Mouse (Mus musculus): ENCODE results near the gene Ranbp2. TPM values are rescaled to one million over a fixed set of nuclear protein-coding genes. Genes with fewer than 3 reads are reported as not detected.

Ranbp2 gene
- total and polyA plus RNA-seq, 3 experiments: 45.0 to 56.3 (median 53.4) TPM

DNA sequence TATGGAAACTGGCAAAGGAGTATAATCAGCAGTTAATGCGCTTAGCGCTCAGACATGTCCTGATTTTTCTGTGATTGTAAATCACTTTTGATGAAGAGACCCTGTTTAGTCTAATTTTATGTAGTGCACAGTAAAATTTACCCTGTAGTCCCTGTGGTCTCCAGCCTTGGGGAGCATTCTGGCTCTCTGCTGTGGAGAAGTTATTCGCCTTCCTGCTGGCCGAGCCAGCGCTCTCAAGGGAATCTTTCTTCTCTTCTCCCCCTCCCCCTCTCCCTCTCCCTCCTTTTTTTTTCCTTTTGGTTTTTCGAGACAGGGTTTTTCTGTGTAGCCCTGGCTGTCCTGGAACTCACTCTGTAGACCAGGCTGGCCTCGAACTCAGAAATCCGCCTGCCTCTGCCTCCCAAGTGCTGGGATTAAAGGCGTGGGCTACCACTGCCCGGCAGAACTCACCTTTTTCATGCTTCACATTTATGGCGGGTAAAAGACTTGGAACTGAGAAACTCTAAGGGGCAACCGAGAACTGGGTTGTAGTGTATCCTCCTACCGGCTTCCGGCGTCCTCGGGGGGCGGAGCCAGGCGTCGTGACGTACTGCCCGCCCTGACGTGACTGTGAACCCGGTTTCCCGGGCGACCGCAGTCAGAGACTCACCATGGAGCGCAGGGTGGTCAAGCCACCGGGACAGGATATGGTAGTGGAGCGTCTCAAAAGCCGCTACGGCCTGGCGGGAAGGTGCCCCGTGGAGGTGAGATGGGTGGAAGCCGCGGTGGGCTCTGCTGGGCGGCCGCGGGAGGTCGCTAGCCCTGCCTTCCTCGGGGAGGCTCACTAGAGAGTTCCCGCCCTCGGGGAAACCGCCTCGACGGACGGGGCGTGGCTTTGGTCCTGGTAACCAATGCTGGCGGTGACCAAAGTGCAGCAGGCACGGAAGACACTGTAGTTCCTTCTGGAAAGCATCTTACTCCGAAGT, 50.9 kb downstream of the Ranbp2 start, which contains the start of gene Ccdc138 (continued):
- 0 out of 2 replicates have a peak, but pooled peaks have one; percentile 15 for TF ChIP-seq TBP (conservative IDR thresholded peaks at IDR 0.05; ENCODE audit: low read depth, low read length)
- TF ChIP-seq EP300 (IDR thresholded peaks at IDR 0.05; ENCODE audit: low read length): no peak
- TF ChIP-seq RCOR1 (conservative IDR thresholded peaks at IDR 0.05; ENCODE audit: low read depth, low read length): no peak
- TF ChIP-seq PAX5 (IDR thresholded peaks at IDR 0.05; ENCODE audit: low read length): no peak
- TF ChIP-seq HCFC1 (IDR thresholded peaks at IDR 0.05; ENCODE audit: low read depth, low read length): peak; percentile 51; the same call in 1 of the 2 replicates
- no peak for TF ChIP-seq USF1 (IDR thresholded peaks at IDR 0.05; ENCODE audit: low read depth, low read length)
- no peak for TF ChIP-seq MAFK (IDR thresholded peaks at IDR 0.05; ENCODE audit: insufficient replicate concordance, low read length)
- no peak for TF ChIP-seq GABPA (IDR thresholded peaks at IDR 0.05; ENCODE audit: insufficient replicate concordance, low read depth, low read length)
- TF ChIP-seq POLR2AphosphoS2 (IDR thresholded peaks at IDR 0.05; ENCODE audit: low read depth, low read length): 0 out of 2 replicates have a peak, but pooled peaks have one; percentile 49
- no peak for TF ChIP-seq NELFE (IDR thresholded peaks at IDR 0.05; ENCODE audit: low read depth, low read length)
- TF ChIP-seq CHD2 (IDR thresholded peaks at IDR 0.05; ENCODE audit: low read length): peak; percentile 63; the same call in 1 of the 2 replicates
- TF ChIP-seq SIN3A (IDR thresholded peaks at IDR 0.05; ENCODE audit: low read length): peak; percentile 18; the same call in 1 of the 2 replicates
- TF ChIP-seq ETS1 (conservative IDR thresholded peaks at IDR 0.05; ENCODE audit: low read depth, low read length): no peak
- TF ChIP-seq JUN (IDR thresholded peaks at IDR 0.05; ENCODE audit: insufficient read depth, low read depth, low read length): no peak
- TF ChIP-seq KAT2A (IDR thresholded peaks at IDR 0.05; ENCODE audit: insufficient replicate concordance, low read length): no peak
- peak; percentile 72 for TF ChIP-seq ZNF384 (IDR thresholded peaks at IDR 0.05; ENCODE audit: low read depth, low read length)
- no peak for TF ChIP-seq RAD21 (IDR thresholded peaks at IDR 0.05; ENCODE audit: low read depth, low read length)
- TF ChIP-seq ZC3H11A (IDR thresholded peaks at IDR 0.05; ENCODE audit: low read depth, low read length): no peak
- peak; percentile 50; the same call in 1 of the 2 replicates for TF ChIP-seq E2F4 (IDR thresholded peaks at IDR 0.05; ENCODE audit: insufficient replicate concordance, low read depth, low read length)

GRCm38 (mm10) chr10:58498516-58498915, 51.8 kb downstream of the Ranbp2 start:
- peak overlapping the region; percentile 65 to 81 (median 72) for H3K4me3 ChIP-seq (replicated peaks in 1 of 3; ENCODE audit: low read depth in 2 of 3, low read length in 2 of 3, poor library complexity in 1 of 3)
- no peaks in the 10 kb centered on the region for H3K79me2 ChIP-seq (replicated peaks; ENCODE audit: control insufficient read depth, extremely low read depth, insufficient read depth, poor library complexity, severe bottlenecking)
- H3K4me1 ChIP-seq (ENCODE audit: control insufficient read depth in 1 of 2, insufficient read depth in 2 of 2): peaks cover 0 to 7% of the 10 kb centered on the region in 2 experiments; a peak in 3 of 4 replicates
- peak overlapping the region; percentile 84 for H3K4me2 ChIP-seq (ENCODE audit: insufficient read depth, low read depth, poor library complexity, severe bottlenecking)
- DNase-seq (ENCODE audit: extremely low read depth): no peak
- H3K27me3 ChIP-seq (replicated peaks): no peaks in the 10 kb centered on the region
- H3K9ac ChIP-seq (ENCODE audit: insufficient read depth, low read depth): peak overlapping the region; percentile 75
- in situ Hi-C loops (cut with MboI; ENCODE audit: low pct_ligation_motif_present, low pct_unique_long_range_greater_than_20kb, low sequenced_read_pairs) (no loop called here), dilution Hi-C loops (cut with MboI; ENCODE audit: extremely low pct_ligation_motif_present, extremely low pct_unique_long_range_greater_than_20kb, low sequenced_read_pairs) (no loop called here)
- no peaks in the 10 kb centered on the region for H3K9me3 ChIP-seq (replicated peaks; ENCODE audit: low read length)
- peaks cover 6 to 22% of the 10 kb centered on the region in 2 experiments for H3K36me3 ChIP-seq (replicated peaks in 1 of 2; ENCODE audit: control insufficient read depth in 1 of 2, insufficient read depth in 1 of 2, low read length in 1 of 2)
- H3K27ac ChIP-seq (ENCODE audit: insufficient read depth, low read depth): no peak overlapping the region
- TF ChIP-seq MAFK (IDR thresholded peaks at IDR 0.05; ENCODE audit: insufficient replicate concordance, low read length) (no peak), EP300 (IDR thresholded peaks at IDR 0.05; ENCODE audit: low read length) (no peak), PAX5 (IDR thresholded peaks at IDR 0.05; ENCODE audit: low read length) (no peak), TCF12 (IDR thresholded peaks at IDR 0.05; ENCODE audit: low read depth, low read length) (no peak), CHD2 (IDR thresholded peaks at IDR 0.05; ENCODE audit: low read length) (no peak), BHLHE40 (IDR thresholded peaks at IDR 0.05; ENCODE audit: low read depth, low read length) (no peak), ETS1 (conservative IDR thresholded peaks at IDR 0.05; ENCODE audit: low read depth, low read length) (no peak), TBP (conservative IDR thresholded peaks at IDR 0.05; ENCODE audit: low read depth, low read length) (no peak), CTCF (conservative IDR thresholded peaks at IDR 0.05 in 1 of 2, IDR thresholded peaks at IDR 0.05 in 1 of 2; ENCODE audit: low read depth in 2 of 2, low read length in 2 of 2) (no peak), SMC3 (IDR thresholded peaks at IDR 0.05; ENCODE audit: low read depth, low read length) (no peak), MEF2A (IDR thresholded peaks at IDR 0.05; ENCODE audit: borderline replicate concordance, low read depth, low read length) (no peak), MYC (IDR thresholded peaks at IDR 0.05; ENCODE audit: low read depth, low read length) (no peak), ZKSCAN1 (IDR thresholded peaks at IDR 0.05; ENCODE audit: borderline replicate concordance, low read depth, low read length) (no peak), JUN (IDR thresholded peaks at IDR 0.05; ENCODE audit: insufficient read depth, low read depth, low read length) (no peak), CHD1 (IDR thresholded peaks at IDR 0.05; ENCODE audit: low read depth, low read length) (no peak)
